Mouse (Mus musculus): ENCODE measurements around the gene Pcbd2. TPM values are rescaled to one million over a fixed set of nuclear protein-coding genes. Genes with fewer than 3 reads are reported as not detected.

Gene Pcbd2
- total and polyA plus RNA-seq, 3 experiments, result 32.0 to 69.4 TPM; not detected in 1

DNA sequence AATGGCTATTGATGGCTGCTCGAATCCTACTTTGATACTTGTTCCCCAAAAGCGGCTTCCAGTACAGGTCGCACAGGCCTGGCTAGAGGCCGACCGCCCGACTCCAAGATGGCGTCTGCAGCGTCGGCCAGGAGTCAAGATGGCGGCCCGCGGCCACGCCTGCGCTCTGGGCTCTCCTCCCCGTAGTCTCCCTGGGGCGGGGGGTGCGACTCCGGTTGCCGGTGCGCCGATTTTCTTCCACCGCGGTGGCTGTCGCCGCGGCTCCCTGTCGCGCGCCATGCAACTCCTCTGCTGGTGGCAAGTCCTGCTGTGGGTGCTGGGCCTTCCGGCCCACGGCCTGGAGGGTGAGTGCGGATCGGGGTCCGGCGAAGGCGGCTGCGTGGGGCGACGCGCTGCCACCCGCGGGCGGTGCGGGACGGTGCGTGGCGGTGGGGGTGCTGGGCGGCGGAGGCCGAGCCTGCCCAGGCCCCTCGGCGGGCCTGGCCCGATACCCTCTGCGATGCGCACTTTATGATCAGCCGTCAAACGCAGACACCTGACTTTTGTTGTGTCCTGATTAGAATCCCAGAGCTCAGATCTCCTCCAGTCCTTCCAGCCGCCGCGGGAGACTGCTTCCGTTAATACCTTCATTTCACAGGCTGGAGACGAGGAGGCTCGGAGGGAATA is 12.5 kb upstream of the Pcbd2 start, which contains the start of gene Txndc15 (continued):
- TF ChIP-seq ELF1 (IDR thresholded peaks at IDR 0.05; ENCODE audit: low read depth, low read length) (peak; percentile 28; the same call in 1 of the 2 replicates), NRF1 (IDR thresholded peaks at IDR 0.05; ENCODE audit: insufficient read depth, low read depth, low read length, poor library complexity, severe bottlenecking) (peak; percentile 89), USF1 (IDR thresholded peaks at IDR 0.05; ENCODE audit: low read depth, low read length) (0 out of 2 replicates have a peak, but pooled peaks have one; percentile 19), HCFC1 (IDR thresholded peaks at IDR 0.05; ENCODE audit: low read depth, low read length) (peak; percentile 95), MYC (IDR thresholded peaks at IDR 0.05; ENCODE audit: low read depth, low read length) (no peak), MYB (IDR thresholded peaks at IDR 0.05; ENCODE audit: low read depth, low read length) (no peak), ZMIZ1 (IDR thresholded peaks at IDR 0.05; ENCODE audit: low read depth, low read length) (0 out of 2 replicates have a peak, but pooled peaks have one; percentile 52), CTCF (IDR thresholded peaks at IDR 0.05 in 2 of 3, conservative IDR thresholded peaks at IDR 0.05 in 1 of 3; ENCODE audit: control insufficient read depth in 1 of 3, insufficient read depth in 1 of 3, low read depth in 2 of 3, low read length in 3 of 3, poor library complexity in 1 of 3, severe bottlenecking in 1 of 3) (no peak), RCOR1 (IDR thresholded peaks at IDR 0.05; ENCODE audit: low read depth, low read length) (peak; percentile 91), BHLHE40 (IDR thresholded peaks at IDR 0.05; ENCODE audit: borderline replicate concordance, low read depth, low read length) (no peak), GATA1 (IDR thresholded peaks at IDR 0.05; ENCODE audit: low read depth, low read length) (no peak), EP300 (IDR thresholded peaks at IDR 0.05; ENCODE audit: low read depth in 1 of 2, low read length in 2 of 2) (0 out of 4 replicates have a peak, but pooled peaks of 1 of the 2 experiments have one; percentile 5)

DNA sequence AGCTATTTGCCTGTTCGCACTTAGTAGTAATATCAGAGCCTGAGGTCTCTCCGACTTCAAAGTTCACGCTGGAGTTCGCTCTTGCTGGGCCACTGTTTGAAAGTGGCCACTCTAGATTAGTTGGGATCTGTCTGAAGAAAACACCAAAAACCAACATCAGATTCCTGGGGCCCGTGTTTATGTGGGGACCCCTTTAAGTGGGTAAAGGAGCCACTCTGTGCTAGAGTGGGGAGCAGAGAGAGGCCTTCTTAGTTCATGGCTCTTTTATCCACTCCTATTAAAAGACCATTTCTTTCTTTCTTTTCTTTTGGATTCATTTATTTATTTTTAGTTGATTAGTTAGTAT is 12.0 kb upstream of the Pcbd2 start:
- Histone ChIP-seq H3K9me3 (replicated peaks; ENCODE audit: insufficient read depth, low read length) (no peaks in the 10 kb centered on the region), H3K27ac (ENCODE audit: control insufficient read depth, low read depth, low read length) (peak overlapping the region; percentile 66), H3K79me2 (ENCODE audit: control insufficient read depth, insufficient read depth, low read length, poor library complexity) (peaks cover 9% of the 10 kb centered on the region), H3K36me3 (ENCODE audit: control insufficient read depth in 1 of 2, insufficient read depth in 2 of 2, low read length in 2 of 2) (peaks cover 0 to 8% of the 10 kb centered on the region in 2 experiments; a peak in 2 of 4 replicates), H3K4me3 (ENCODE audit: control insufficient read depth in 1 of 2, insufficient read depth in 1 of 2, low read depth in 2 of 2, low read length in 2 of 2) (peak overlapping the region; percentile 75 to 90), H3K4me1 (ENCODE audit: control insufficient read depth in 1 of 2, insufficient read depth in 2 of 2, low read length in 2 of 2) (peaks cover 0 to 13% of the 10 kb centered on the region in 2 experiments; a peak in 1 of 4 replicates), H3K9ac (ENCODE audit: control insufficient read depth, low read depth, low read length, poor library complexity, severe bottlenecking) (peak overlapping the region; percentile 97), H3K27me3 (ENCODE audit: control insufficient read depth in 1 of 2, insufficient read depth in 2 of 2, low read length in 2 of 2) (no peaks in the 10 kb centered on the region)
- TF ChIP-seq UBTF (IDR thresholded peaks at IDR 0.05; ENCODE audit: borderline replicate concordance, insufficient read depth, low read depth, low read length), result no peak
- TF ChIP-seq TCF12 (IDR thresholded peaks at IDR 0.05; ENCODE audit: low read depth, low read length), result peak; percentile 24; the same call in 1 of the 2 replicates
- TF ChIP-seq MXI1 (IDR thresholded peaks at IDR 0.05; ENCODE audit: low read depth, low read length), result no peak
- no peak; the same call in 1 of the 2 replicates for TF ChIP-seq SIN3A (IDR thresholded peaks at IDR 0.05; ENCODE audit: low read length)
- no peak for TF ChIP-seq ZC3H11A (IDR thresholded peaks at IDR 0.05; ENCODE audit: low read depth, low read length)
- no peak for TF ChIP-seq NELFE (IDR thresholded peaks at IDR 0.05; ENCODE audit: low read depth, low read length)
- no peak for DNase-seq (ENCODE audit: low read depth, low spot score)

All from MEL (cell line).